Mouse (Mus musculus) monocyte, adult 59 days (primary cell): ENCODE data around the gene Pias4. TPM values are rescaled to one million over a fixed set of nuclear protein-coding genes. Genes with fewer than 3 reads are reported as not detected.

ENCODE experiments used
- total RNA-seq, 2 experiments: library from RNA; stranded (reverse); gene quantifications; one replicate each; pipeline ENCODE4 v1.2.4; 2023

The Pias4 gene
- total RNA-seq, result 10 to 100 TPM; 23.5 to 34.3 TPM

GRCm38 (mm10) chr10:81167200-81168086, at the start of gene Pias4:
Pias4 (minus strand) TSS chr10:81167923.

GRCm38 (mm10) chr10:81201807-81202758, 34.4 kb upstream of the Pias4 start, which contains the start of gene Nmrk2:
Nmrk2 (minus strand) TSS chr10:81202051.

DNA sequence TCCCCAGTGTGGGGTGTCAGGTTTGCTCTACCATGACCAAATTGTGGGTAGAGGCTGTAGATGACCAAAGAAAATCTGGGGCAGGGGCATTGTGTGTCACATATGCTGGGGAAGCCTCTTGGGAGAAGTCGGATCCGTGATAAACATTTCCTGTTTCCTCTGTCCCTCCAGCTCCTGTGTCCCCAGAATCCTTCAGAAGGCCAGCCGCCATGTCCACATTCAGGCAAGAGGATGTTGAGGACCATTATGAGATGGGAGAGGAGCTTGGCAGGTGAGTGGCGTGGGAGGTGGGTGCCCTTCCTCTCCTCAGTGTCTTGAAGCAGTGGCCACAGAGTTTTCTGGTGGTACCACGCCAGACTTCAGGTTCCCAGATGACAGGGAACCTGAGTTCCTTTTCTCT, 16.1 kb upstream of the Pias4 start, which contains the start of gene 4930442H23Rik:
Gene 4930442H23Rik (minus strand): TSS at position 45 of the 400 bp plus-strand sequence.

GRCm38 (mm10) chr10:81182336-81183333, 14.9 kb upstream of the Pias4 start, which contains the start of gene Dapk3:
Dapk3 (plus strand) TSS chr10:81183005.

DNA sequence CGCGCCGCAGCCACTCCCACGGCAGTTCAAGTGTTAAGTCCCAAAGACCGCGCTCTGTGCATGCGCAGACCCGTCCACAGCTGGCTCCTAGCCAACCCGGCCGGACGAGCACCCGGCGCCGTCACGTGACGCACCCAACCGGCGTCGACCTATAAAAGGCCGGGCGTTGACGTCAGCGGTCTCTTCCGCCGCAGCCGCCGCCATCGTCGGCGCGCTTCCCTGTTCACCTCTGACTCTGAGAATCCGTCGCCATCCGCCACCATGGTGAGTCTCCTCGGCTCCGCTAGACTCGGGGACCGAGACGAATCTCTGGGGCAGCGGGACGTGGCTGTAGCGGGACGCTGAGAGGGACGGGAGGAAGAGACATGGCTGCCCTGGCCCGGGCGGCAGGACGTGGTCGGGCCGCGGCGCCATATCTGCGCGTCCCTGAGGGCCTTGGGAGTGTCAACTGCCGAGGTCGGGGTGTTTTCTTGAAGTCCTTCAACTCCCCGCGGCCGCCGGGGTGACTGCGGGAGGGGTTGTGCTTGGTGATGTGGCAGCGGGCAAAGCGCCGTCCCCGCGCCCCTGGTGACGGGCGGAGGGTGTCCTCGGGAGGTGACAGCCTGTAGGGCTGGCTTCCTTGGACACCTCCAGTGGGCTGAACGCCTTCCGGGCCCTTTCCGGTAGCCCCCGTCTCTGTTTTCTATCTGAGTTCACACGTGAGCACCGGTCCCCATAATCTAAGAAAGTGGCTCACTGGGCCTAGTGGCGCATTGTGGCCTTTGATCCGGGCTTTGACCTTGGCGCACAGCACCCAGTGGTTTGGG, 8.9 kb upstream of the Pias4 start, which contains the start of gene Eef2:
Gene Eef2 (plus strand): TSS at position 166 of the 806 bp plus-strand sequence.

DNA sequence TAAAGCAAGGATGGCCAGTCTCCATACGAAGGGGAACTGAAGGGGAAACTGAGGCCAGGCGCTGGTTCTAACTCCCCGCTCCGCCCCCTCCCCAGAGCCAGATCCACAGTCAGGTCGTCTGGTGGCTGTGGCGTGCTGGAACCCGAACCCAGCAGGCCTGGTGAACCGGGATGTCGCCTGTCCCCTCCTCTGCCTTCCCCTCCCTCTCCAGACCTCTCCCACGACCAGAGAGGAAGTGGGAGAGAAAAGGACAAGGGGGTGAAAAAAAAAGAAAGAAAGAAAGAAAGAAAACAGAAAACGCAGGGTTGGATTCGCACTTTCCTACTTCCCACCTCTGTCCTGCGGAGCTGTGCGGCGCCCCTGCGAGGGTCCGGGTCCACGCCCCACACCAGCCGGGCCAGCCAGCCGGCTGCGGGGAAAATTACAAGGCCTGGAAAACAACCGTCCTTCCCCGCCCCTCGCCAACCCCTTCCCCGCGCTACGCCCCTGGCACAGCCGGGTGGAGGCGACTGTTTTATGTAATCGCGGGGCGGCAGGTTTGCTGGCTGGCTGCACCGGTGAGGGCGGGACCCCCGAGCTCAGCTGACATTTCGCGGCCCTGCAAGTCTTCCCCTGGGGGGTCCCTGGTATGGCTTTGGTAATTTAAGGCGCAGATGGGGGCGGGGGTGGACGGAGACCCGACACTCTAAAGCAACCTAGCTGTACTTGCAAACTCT, 32.6 kb downstream of the Pias4 start, which contains the start of gene Zbtb7a:
Gene Zbtb7a (plus strand): TSS at position 255 of the 716 bp plus-strand sequence.

DNA sequence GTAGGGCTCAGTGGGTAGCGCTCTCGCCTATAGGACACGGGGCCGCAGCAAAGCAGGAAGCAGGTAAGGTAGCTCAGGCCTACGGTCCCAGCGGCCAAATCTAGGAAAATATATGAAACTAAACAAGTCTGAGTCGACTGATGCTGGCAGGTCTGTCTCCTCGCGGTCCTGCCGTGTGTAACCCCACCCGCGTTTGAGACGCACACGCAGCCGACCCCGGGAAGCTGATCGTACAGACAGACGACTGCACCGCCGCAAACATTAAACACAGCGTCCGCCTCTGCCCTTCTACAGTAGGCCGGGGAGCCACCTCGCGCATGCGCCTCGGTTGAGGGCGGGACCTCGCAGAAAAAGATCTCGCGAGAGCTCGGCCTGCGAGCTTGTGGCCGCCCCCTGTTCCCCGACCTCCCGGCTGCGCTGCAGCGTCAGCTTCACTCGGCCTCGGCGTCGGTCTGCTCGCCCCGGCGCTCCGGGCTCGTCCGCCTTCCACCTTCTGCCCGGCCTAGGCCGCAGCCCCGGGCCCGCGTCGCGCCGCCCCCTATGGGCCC, 62.1 kb downstream of the Pias4 start, which contains the start of gene Map2k2:
Gene Map2k2 (plus strand): TSS at position 351 of the 548 bp plus-strand sequence.

Other genes starting within 250 kb of the Pias4 start
- gene Lmnb2, start 249.7 kb downstream of the Pias4 start, total RNA-seq, result 1 to 10 TPM; 4.1 to 4.5 TPM
- 10 to 100 TPM; 39.5 to 46.2 TPM for gene Gadd45b, start 237.8 kb downstream of the Pias4 start, total RNA-seq
- under 1 TPM; 0.37 to 0.64 TPM for gene Gng7, start 153.0 kb downstream of the Pias4 start, total RNA-seq
- gene Diras1, start 142.3 kb downstream of the Pias4 start, total RNA-seq, result not detected
- gene Slc39a3, start 130.5 kb downstream of the Pias4 start, total RNA-seq, result 10 to 100 TPM; 11.8 to 12.8 TPM
- gene Sgta, start 107.7 kb downstream of the Pias4 start, total RNA-seq, result 10 to 100 TPM; 54.7 to 57.0 TPM
- 1 to 10 TPM; 4.8 to 9.0 TPM for gene Thop1, start 97.9 kb downstream of the Pias4 start, total RNA-seq
- gene Creb3l3, start 69.0 kb downstream of the Pias4 start, total RNA-seq, result not detected
- 100 to 1,000 TPM; 100 to 101 TPM for gene Map2k2, start 62.0 kb downstream of the Pias4 start, total RNA-seq
- 100 to 1,000 TPM; 124 TPM for gene Zbtb7a, start 32.7 kb downstream of the Pias4 start, total RNA-seq
- 1,000 to 10,000 TPM; 1,547 to 1,607 TPM for gene Eef2, start 8.7 kb upstream of the Pias4 start, total RNA-seq
- 10 to 100 TPM; 33.4 to 35.1 TPM for gene Dapk3, start 15.1 kb upstream of the Pias4 start, total RNA-seq
- not detected for gene 4930442H23Rik, start 15.9 kb upstream of the Pias4 start, total RNA-seq
- not detected for gene Nmrk2, start 34.1 kb upstream of the Pias4 start, total RNA-seq
- not detected for gene Atcay, start 62.9 kb upstream of the Pias4 start, total RNA-seq
- gene Zfr2, start 65.2 kb upstream of the Pias4 start, total RNA-seq, result 1 to 10 TPM; 1.3 to 2.7 TPM
- gene Matk, start 85.0 kb upstream of the Pias4 start, total RNA-seq, result 10 to 100 TPM; 42.3 to 59.6 TPM
- gene Mrpl54, start 99.0 kb upstream of the Pias4 start, total RNA-seq, result 10 to 100 TPM; 75.9 to 85.4 TPM
- 10 to 100 TPM; 42.4 to 46.0 TPM for gene Apba3, start 99.0 kb upstream of the Pias4 start, total RNA-seq
- gene Tjp3, start 123.7 kb upstream of the Pias4 start, total RNA-seq, result 1 to 10 TPM; 1.7 to 4.5 TPM
- gene Pip5k1c, start 125.0 kb upstream of the Pias4 start, total RNA-seq, result 100 to 1,000 TPM; 135 to 147 TPM
- 10 to 100 TPM; 29.4 to 32.4 TPM for gene Cactin, start 153.2 kb upstream of the Pias4 start, total RNA-seq
- gene Tbxa2r, start 160.8 kb upstream of the Pias4 start, total RNA-seq, result under 1 TPM in 1 of 2 experiments, not detected in 1; 0.26 TPM
- under 1 TPM in 1 of 2 experiments, not detected in 1; 0.15 TPM for gene Gipc3, start 175.3 kb upstream of the Pias4 start, total RNA-seq
- gene Hmg20b, start 182.6 kb upstream of the Pias4 start, total RNA-seq, result 10 to 100 TPM; 71.4 to 85.8 TPM
- 10 to 100 TPM; 38.4 to 44.6 TPM for gene Mfsd12, start 189.6 kb upstream of the Pias4 start, total RNA-seq
- gene 4930404N11Rik, start 197.9 kb upstream of the Pias4 start, total RNA-seq, result 1 to 10 TPM; 3.5 to 3.7 TPM
- 10 to 100 TPM; 33.5 to 38.0 TPM for gene Fzr1, start 210.6 kb upstream of the Pias4 start, total RNA-seq
- 10 to 100 TPM; 31.3 to 35.2 TPM for gene Dohh, start 216.5 kb upstream of the Pias4 start, total RNA-seq
- 1 to 10 TPM in 1 of 2 experiments, under 1 TPM in 1; 0.97 to 1.3 TPM for gene Gm48551, start 216.5 kb upstream of the Pias4 start, total RNA-seq
- 1 to 10 TPM; 2.3 to 3.7 TPM for gene Gm48552, start 221.1 kb upstream of the Pias4 start, total RNA-seq
- 10 to 100 TPM; 11.9 to 12.5 TPM for gene Smim24, start 225.1 kb upstream of the Pias4 start, total RNA-seq